Mouse (Mus musculus): ENCODE measurements around the gene Slc4a2. TPM values are rescaled to one million over a fixed set of nuclear protein-coding genes. Genes with fewer than 3 reads are reported as not detected.

The Slc4a2 gene
- polyA plus RNA-seq, 1 experiment = 47.5 TPM

DNA sequence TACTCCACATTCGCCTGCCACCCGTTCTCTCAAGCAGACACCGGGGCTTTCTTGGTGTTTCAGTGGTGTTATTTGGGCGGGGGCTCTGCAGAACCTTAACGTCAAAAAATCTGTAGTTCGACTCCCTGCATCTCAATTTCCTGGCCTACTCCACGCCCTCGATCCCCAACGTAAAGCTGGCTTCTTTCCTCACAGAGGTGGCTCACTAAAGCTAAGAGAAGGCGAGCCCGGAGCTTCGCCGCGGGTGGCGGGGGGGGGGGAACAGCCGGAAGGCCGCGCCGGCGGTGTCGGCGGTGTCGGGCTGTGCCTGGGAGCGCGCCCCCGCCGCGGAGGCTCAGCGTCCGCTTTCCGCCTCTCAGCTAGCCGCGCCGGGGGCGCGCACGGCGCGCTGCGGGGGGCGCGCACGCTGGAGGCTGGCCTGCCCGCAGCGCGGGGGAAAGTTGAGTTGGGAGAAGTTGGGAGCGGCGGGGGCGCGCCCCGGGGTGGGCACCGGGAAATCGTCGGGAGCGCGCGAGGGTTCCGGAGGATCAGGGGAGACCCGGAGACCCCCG lies 1.3 kb downstream of the Slc4a2 start:
- peaks cover 9% of the 10 kb centered on the region for H3K36me3 ChIP-seq (ENCODE audit: control insufficient read depth, insufficient read depth, low read length)
- H3K4me3 ChIP-seq (ENCODE audit: extremely low read depth, insufficient read depth, insufficient read length) = peak overlapping the region; percentile 88
- peaks cover 10% of the 10 kb centered on the region; the same call in 1 of the 2 replicates for H3K4me1 ChIP-seq (ENCODE audit: control insufficient read depth, insufficient read depth, insufficient read length)
- under 1% methylated on average over 58 of the region's 60 CpGs for WGBS
- peak overlapping the region; percentile 95 for H3K27ac ChIP-seq (ENCODE audit: insufficient read depth, low read length)
- TF ChIP-seq CTCF (IDR thresholded peaks at IDR 0.05; ENCODE audit: extremely low read depth, insufficient read depth, insufficient read length, insufficient replicate concordance) (no peak), POLR2A (IDR thresholded peaks at IDR 0.05; ENCODE audit: low read depth, low read length) (peak; percentile 9; the same call in 1 of the 2 replicates)
- peak; percentile 78 to 82 for DNase-seq (ENCODE audit: low read depth in 1 of 2, low spot score in 2 of 2)
- H3K27me3 ChIP-seq (ENCODE audit: control insufficient read depth, insufficient read depth, low read length) = no peaks in the 10 kb centered on the region

GRCm38 (mm10) chr5:24425421-24426036 lies 1.9 kb downstream of the Slc4a2 start:
- peak overlapping the region; percentile 88 for H3K4me3 ChIP-seq (ENCODE audit: extremely low read depth, insufficient read depth, insufficient read length)
- no peaks in the 10 kb centered on the region for H3K27me3 ChIP-seq (ENCODE audit: control insufficient read depth, insufficient read depth, low read length)
- peaks cover 10% of the 10 kb centered on the region; the same call in 1 of the 2 replicates for H3K4me1 ChIP-seq (ENCODE audit: control insufficient read depth, insufficient read depth, insufficient read length)
- H3K27ac ChIP-seq (ENCODE audit: insufficient read depth, low read length) = peak overlapping the region; percentile 74
- peaks cover 12% of the 10 kb centered on the region for H3K36me3 ChIP-seq (ENCODE audit: control insufficient read depth, insufficient read depth, low read length)
- peak; percentile 39 to 61 for DNase-seq (ENCODE audit: low read depth in 1 of 2, low spot score in 2 of 2)
- TF ChIP-seq POLR2A (IDR thresholded peaks at IDR 0.05; ENCODE audit: low read depth, low read length) (no peak), CTCF (IDR thresholded peaks at IDR 0.05; ENCODE audit: extremely low read depth, insufficient read depth, insufficient read length, insufficient replicate concordance) (no peak)
- WGBS = 1% methylated on average over 28 of the region's 30 CpGs

DNA sequence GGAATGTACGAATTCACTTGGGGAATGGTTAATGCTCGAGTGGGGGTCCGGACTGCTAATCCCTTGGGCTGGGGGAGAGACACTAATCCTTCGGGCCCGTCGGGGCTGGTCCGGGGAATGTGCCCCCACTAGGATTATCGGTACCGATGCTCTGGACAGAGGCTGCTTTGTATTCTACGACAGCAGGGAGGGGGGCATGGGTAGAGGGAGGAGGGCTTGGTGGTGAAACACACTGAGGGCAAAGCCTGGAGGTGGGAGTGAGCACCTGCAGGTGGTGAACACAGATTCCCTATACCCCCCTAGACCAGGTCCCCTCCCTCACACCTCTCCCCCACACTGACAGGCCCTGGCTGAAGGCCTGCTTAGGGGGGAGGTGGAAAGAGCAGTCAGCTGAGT lies 2.4 kb downstream of the Slc4a2 start:
- peaks cover 17% of the 10 kb centered on the region for H3K36me3 ChIP-seq (ENCODE audit: control insufficient read depth, insufficient read depth, low read length)
- H3K27me3 ChIP-seq (ENCODE audit: control insufficient read depth, insufficient read depth, low read length) = no peaks in the 10 kb centered on the region
- peaks cover 10% of the 10 kb centered on the region; the same call in 1 of the 2 replicates for H3K4me1 ChIP-seq (ENCODE audit: control insufficient read depth, insufficient read depth, insufficient read length)
- no peak for DNase-seq (ENCODE audit: low read depth in 1 of 2, low spot score in 2 of 2)
- TF ChIP-seq CTCF (IDR thresholded peaks at IDR 0.05; ENCODE audit: extremely low read depth, insufficient read depth, insufficient read length, insufficient replicate concordance) (no peak), POLR2A (IDR thresholded peaks at IDR 0.05; ENCODE audit: low read depth, low read length) (no peak)
- WGBS = 19% methylated on average over 10 of the region's 10 CpGs
- H3K4me3 ChIP-seq (ENCODE audit: extremely low read depth, insufficient read depth, insufficient read length) = peak overlapping the region; percentile 88; the same call in 1 of the 2 replicates
- no peak overlapping the region for H3K27ac ChIP-seq (ENCODE audit: insufficient read depth, low read length)

DNA sequence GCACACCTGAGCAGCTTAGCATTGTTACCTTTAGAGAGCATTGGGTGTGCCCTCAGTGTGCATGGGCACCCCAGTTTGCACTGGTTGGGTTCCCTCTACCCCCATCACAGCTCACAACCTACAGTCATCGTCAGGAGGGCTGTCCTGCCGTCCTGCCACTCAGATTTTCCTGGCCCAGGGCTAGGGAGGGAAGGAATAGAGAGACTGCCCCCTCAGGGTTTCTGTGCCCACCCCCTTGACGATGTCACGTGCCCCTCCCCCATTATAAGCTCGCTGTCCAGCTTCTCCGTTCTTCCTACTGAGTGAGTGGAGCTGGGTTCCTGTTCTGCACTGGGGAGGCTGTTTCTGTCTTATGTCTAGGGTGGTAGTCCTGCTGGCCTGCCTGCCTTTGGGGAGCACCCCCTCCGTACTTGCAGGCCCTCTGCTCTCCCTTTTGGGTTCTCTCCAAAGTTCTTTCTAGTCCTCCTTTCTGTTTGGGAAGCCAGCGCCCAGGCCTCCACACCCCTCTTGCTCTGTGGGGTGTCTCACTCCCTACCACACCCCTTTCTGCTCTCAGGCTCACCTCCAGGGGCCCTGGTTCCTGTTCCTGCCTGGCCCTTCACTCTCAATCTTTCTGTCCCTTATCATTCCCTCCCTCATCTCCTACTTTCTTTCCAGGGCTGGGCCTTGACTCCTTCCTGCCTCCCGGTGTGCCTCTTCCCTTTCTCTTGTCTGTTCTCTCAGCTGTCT lies 3.1 kb downstream of the Slc4a2 start:
- no peaks in the 10 kb centered on the region for H3K27me3 ChIP-seq (ENCODE audit: control insufficient read depth, insufficient read depth, low read length)
- TF ChIP-seq POLR2A (IDR thresholded peaks at IDR 0.05; ENCODE audit: low read depth, low read length) = no peak
- TF ChIP-seq CTCF (IDR thresholded peaks at IDR 0.05; ENCODE audit: extremely low read depth, insufficient read depth, insufficient read length, insufficient replicate concordance) = no peak
- no peak overlapping the region for H3K27ac ChIP-seq (ENCODE audit: insufficient read depth, low read length)
- 49% methylated on average over 9 of the region's 9 CpGs for WGBS
- H3K4me3 ChIP-seq (ENCODE audit: extremely low read depth, insufficient read depth, insufficient read length) = no peak overlapping the region
- H3K4me1 ChIP-seq (ENCODE audit: control insufficient read depth, insufficient read depth, insufficient read length) = peaks cover 10% of the 10 kb centered on the region; the same call in 1 of the 2 replicates
- peaks cover 24% of the 10 kb centered on the region for H3K36me3 ChIP-seq (ENCODE audit: control insufficient read depth, insufficient read depth, low read length)
- no peak for DNase-seq (ENCODE audit: low read depth in 1 of 2, low spot score in 2 of 2)

DNA sequence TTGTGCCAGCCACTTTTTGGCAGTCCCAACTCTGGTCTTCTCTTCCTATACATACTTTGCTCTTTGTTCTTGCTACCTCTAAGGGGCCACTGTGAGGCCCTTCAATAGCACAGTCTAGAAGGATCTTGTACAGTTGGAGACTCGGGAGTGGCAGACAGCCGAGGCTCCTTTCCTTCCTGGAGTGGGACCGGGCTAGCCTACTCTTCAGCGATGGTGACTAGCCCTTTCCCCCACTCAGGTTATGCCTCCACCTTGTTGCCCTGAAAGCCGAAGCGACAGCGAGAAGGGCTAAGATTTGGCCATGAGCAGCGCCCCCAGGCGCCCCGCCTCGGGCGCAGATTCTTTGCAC lies 3.6 kb downstream of the Slc4a2 start:
- WGBS = 83% methylated on average over 12 of the region's 12 CpGs
- no peaks in the 10 kb centered on the region for H3K27me3 ChIP-seq (ENCODE audit: control insufficient read depth, insufficient read depth, low read length)
- H3K4me3 ChIP-seq (ENCODE audit: extremely low read depth, insufficient read depth, insufficient read length) = no peak overlapping the region
- DNase-seq (ENCODE audit: low read depth in 1 of 2, low spot score in 2 of 2) = no peak
- peaks cover 28% of the 10 kb centered on the region for H3K36me3 ChIP-seq (ENCODE audit: control insufficient read depth, insufficient read depth, low read length)
- peaks cover 10% of the 10 kb centered on the region; the same call in 1 of the 2 replicates for H3K4me1 ChIP-seq (ENCODE audit: control insufficient read depth, insufficient read depth, insufficient read length)
- H3K27ac ChIP-seq (ENCODE audit: insufficient read depth, low read length) = no peak overlapping the region
- TF ChIP-seq POLR2A (IDR thresholded peaks at IDR 0.05; ENCODE audit: low read depth, low read length) = no peak
- no peak for TF ChIP-seq CTCF (IDR thresholded peaks at IDR 0.05; ENCODE audit: extremely low read depth, insufficient read depth, insufficient read length, insufficient replicate concordance)

DNA sequence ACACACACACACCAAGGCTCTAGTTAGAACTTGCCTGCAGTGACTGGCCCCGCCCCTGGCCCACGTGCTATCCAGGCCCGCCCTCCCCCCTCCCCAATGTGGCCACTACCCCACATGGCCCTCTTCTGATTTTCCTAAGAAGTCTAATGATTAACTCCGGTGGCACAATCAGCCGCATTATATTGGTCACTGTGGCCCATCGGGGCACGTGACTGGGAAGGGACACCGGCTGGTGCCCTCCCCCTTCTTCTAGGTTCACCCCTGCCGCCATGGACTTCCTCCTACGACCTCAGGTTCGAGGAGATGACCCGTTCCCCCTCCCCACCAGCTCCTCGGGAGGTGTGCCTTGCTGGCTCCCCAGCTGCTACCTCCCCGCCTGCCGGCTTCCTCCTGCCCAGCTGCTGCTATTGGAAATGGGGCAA lies 4.4 kb downstream of the Slc4a2 start:
- H3K27ac ChIP-seq (ENCODE audit: insufficient read depth, low read length) = no peak overlapping the region
- DNase-seq (ENCODE audit: low read depth in 1 of 2, low spot score in 2 of 2) = no peak
- H3K4me1 ChIP-seq (ENCODE audit: control insufficient read depth, insufficient read depth, insufficient read length) = peaks cover 10% of the 10 kb centered on the region; the same call in 1 of the 2 replicates
- TF ChIP-seq CTCF (IDR thresholded peaks at IDR 0.05; ENCODE audit: extremely low read depth, insufficient read depth, insufficient read length, insufficient replicate concordance) (no peak), POLR2A (IDR thresholded peaks at IDR 0.05; ENCODE audit: low read depth, low read length) (no peak)
- no peak overlapping the region for H3K4me3 ChIP-seq (ENCODE audit: extremely low read depth, insufficient read depth, insufficient read length)
- no peaks in the 10 kb centered on the region for H3K27me3 ChIP-seq (ENCODE audit: control insufficient read depth, insufficient read depth, low read length)
- peaks cover 35% of the 10 kb centered on the region for H3K36me3 ChIP-seq (ENCODE audit: control insufficient read depth, insufficient read depth, low read length)
- 72% methylated on average over 15 of the region's 15 CpGs for WGBS
